Mouse (Mus musculus) urinary bladder, postnatal 36 days (tissue): ENCODE results near the gene Anapc13.

Source experiments
- DNase-seq, 2 experiments: peaks; one replicate each; pipeline ENCODE4 v3.0.0; 2022; ENCODE audit warnings: low spot score in 2 of 2, mixed read lengths in 1 of 2

The Anapc13 gene

DNA sequence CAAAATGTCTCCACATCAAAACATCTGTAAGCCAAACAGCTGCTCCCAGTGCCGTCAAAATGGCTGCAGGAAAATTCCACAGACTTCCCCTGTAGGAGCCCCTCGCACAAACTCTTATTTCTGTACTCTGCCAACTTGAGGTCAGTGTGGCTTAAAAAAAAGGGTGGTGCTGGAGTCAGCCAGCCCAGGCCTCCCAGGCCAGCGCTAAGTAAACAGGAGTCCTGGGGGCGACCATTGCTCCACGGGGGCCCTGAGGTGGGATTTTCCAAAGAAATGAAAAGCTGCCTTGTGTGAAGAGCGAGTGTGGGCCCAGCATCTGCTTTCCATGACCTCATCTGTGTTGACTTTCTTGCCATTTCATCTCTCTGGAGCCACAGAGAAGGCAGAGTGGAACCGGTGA is 55.4 kb downstream of the Anapc13 start:
- no peak for DNase-seq
